Mouse (Mus musculus) heart, embryonic 14.5 days (tissue): ENCODE measurements around the gene Gm11559. TPM values are rescaled to one million over a fixed set of nuclear protein-coding genes. Genes with fewer than 3 reads are reported as not detected.
"Not testable (repeated sequence)": the region's sequence is repeated elsewhere in the genome, so short reads cannot be mapped to it uniquely, and the experiment has no call there.

Source experiments
- ATAC-seq: fragments of 200-750 bp; cut with Nextera tagmentation; 2 replicates; pipeline ENCODE4 v1.8.0; 2017; ENCODE audit warnings: low read depth, moderate TSS enrichment; ENCODE audit not compliant: insufficient number of reproducible peaks, insufficient read depth, low FRiP score
- H3K27ac ChIP-seq, 2 experiments: fragments of 200-500 bp in 1 of 2; fragments of 300-500 bp in 1 of 2; sonication (generic) in 1 of 2; replicated peaks in 1 of 2; 2 replicates each; pipeline ENCODE4 v1.5.1; 2012 to 2014; ENCODE audit warnings: low read depth in 2 of 2, low read length in 2 of 2, control low read depth in 1 of 2, mild to moderate bottlenecking in 1 of 2, mixed read lengths in 1 of 2; ENCODE audit not compliant: control insufficient read depth in 1 of 2, insufficient read depth in 1 of 2
- H3K27me3 ChIP-seq: fragments of 300-500 bp; sonication (generic); 2 replicates; pipeline ENCODE4 v1.6.1; 2014; ENCODE audit warnings: mild to moderate bottlenecking, low read length, control low read depth; ENCODE audit not compliant: control insufficient read depth, insufficient read depth
- H3K36me3 ChIP-seq: fragments of 300-500 bp; sonication (generic); 2 replicates; pipeline ENCODE4 v1.6.1; 2014; ENCODE audit warnings: mild to moderate bottlenecking, control low read depth, low read length, mixed read lengths; ENCODE audit not compliant: control insufficient read depth, insufficient read depth
- H3K4me1 ChIP-seq, 2 experiments: fragments of 200-500 bp in 1 of 2; fragments of 300-500 bp in 1 of 2; sonication (generic) in 1 of 2; 2 replicates each; pipeline ENCODE4 v1.6.1; 2012 to 2014; ENCODE audit warnings: low read length in 2 of 2, control low read depth in 1 of 2, mixed read lengths in 1 of 2; ENCODE audit not compliant: control insufficient read depth in 2 of 2, insufficient read depth in 2 of 2
- H3K4me2 ChIP-seq: fragments of 300-500 bp; sonication (generic); 2 replicates; pipeline ENCODE4 v1.6.1; 2014; ENCODE audit warnings: mild to moderate bottlenecking, low read length
- H3K4me3 ChIP-seq, 2 experiments: fragments of 200-500 bp in 1 of 2; fragments of 300-500 bp in 1 of 2; sonication (generic) in 1 of 2; 2 replicates each; pipeline ENCODE4 v1.5.1; 2012 to 2014; ENCODE audit warnings: low read length in 2 of 2, mild to moderate bottlenecking in 2 of 2, control low read depth in 1 of 2, low read depth in 1 of 2, moderate library complexity in 1 of 2; ENCODE audit not compliant: control insufficient read depth in 1 of 2, insufficient read depth in 1 of 2
- H3K9ac ChIP-seq: fragments of 300-500 bp; sonication (generic); 2 replicates; pipeline ENCODE4 v1.6.1; 2014; ENCODE audit warnings: mild to moderate bottlenecking, low read length
- H3K9me3 ChIP-seq: fragments of 300-500 bp; sonication (generic); 2 replicates; pipeline ENCODE4 v1.6.1; 2016; ENCODE audit warnings: low read length, control low read depth; ENCODE audit not compliant: control insufficient read depth
- WGBS: fragments of 180-500 bp; shearing (Covaris S2); extraction: QIAGEN DNeasy Blood & Tissue Kit; methylation state at CpG from one replicate; pipeline ENCODE4 v1.1.7; 2014; 5-methylcytosine and 5-hydroxymethylcytosine counted together
- polyA plus RNA-seq: library from polyadenylated mRNA; unstranded; fragments of >200 nt; fragmentation: Nextera tagmentation; extraction: Ambion mirVana; gene quantifications from 2 replicates; pipeline ENCODE4 v1.2.1, GENCODE M21; 2014

The Gm11559 gene
- polyA plus RNA-seq, 1 experiment from 2014 or later, result not detected

DNA sequence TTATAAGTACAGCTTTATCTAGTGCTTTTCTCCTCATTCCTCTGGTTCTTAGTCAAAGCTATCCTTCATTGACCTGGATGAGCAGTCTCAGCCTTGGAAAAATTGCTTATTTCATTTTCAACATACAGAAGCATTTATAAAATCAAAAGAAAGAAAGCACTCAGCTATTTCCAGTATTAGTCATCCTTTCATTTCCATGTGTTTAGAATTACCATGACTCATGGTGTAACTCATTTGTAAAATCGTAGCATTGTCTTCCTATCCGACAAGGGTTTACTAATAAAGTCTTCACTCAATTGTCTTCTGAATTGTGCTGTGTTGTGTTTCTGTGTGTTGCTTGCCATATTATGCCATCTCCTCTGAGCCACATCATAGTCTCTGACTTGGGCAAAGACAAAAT, 5.5 kb upstream of the Gm11559 start:
- no peaks in the 10 kb centered on the region for H3K9me3 ChIP-seq
- ATAC-seq, result no peak
- no peak overlapping the region for H3K4me2 ChIP-seq
- 81% methylated on average over 2 of the region's 2 CpGs for WGBS
- no peaks in the 10 kb centered on the region for H3K36me3 ChIP-seq
- H3K9ac ChIP-seq, result no peak overlapping the region
- H3K4me3 ChIP-seq, result no peak overlapping the region
- no peaks in the 10 kb centered on the region for H3K27me3 ChIP-seq
- no peaks in the 10 kb centered on the region for H3K4me1 ChIP-seq
- no peak overlapping the region for H3K27ac ChIP-seq

DNA sequence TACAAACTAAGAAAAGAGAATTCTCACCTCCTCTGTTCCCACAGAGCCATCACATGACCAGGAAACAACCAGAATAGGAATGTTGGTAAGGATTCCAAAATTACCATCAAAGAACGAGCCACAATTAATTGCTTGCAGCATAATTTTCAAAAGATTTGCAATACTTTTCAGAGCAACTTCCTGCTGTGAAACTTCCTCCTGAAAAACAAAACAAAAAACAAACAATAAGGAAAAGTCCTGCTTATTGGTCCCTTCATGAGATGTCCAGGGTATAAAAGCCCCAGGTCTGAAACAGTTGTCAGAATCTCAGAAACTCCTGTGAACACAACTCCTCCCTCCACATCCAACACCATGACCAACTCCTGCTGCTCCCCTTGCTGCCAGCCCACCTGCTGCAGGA, 8.8 kb downstream of the Gm11559 start, which contains the start of gene Krtap9-1:
Gene Krtap9-1 (plus strand): TSS at position 301 of the 400 bp plus-strand sequence.
- H3K9ac ChIP-seq, ATAC-seq, H3K36me3 ChIP-seq, H3K9me3 ChIP-seq, H3K4me3 ChIP-seq, H3K27ac ChIP-seq, H3K27me3 ChIP-seq, H3K4me2 ChIP-seq, H3K4me1 ChIP-seq: not testable (repeated sequence)
- WGBS, result 67% methylated on average over 1 of the region's 1 CpGs

DNA sequence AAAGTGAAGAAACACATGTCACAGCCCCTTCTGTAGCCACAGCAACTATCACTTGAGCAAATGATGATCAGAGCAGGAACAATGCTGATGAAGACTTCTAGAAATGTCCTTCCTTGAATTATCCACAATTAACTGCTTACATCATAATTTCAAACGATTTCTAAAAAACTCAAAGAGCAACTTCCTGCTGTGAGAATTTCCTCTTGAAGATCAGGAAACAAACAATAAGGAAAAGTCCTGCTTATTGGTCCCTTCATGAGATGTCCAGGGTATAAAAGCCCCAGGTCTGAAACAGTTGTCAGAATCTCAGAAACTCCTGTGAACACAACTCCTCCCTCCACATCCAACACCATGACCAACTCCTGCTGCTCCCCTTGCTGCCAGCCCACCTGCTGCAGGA, 14.6 kb downstream of the Gm11559 start, which contains the start of gene Gm11567:
Gene Gm11567 (plus strand): TSS at position 301 of the 400 bp plus-strand sequence.
- not testable (repeated sequence) for H3K4me2 ChIP-seq, H3K36me3 ChIP-seq, H3K9ac ChIP-seq, H3K27me3 ChIP-seq, H3K4me1 ChIP-seq, H3K9me3 ChIP-seq, H3K27ac ChIP-seq, H3K4me3 ChIP-seq, ATAC-seq
- 36% methylated on average over 1 of the region's 1 CpGs for WGBS

DNA sequence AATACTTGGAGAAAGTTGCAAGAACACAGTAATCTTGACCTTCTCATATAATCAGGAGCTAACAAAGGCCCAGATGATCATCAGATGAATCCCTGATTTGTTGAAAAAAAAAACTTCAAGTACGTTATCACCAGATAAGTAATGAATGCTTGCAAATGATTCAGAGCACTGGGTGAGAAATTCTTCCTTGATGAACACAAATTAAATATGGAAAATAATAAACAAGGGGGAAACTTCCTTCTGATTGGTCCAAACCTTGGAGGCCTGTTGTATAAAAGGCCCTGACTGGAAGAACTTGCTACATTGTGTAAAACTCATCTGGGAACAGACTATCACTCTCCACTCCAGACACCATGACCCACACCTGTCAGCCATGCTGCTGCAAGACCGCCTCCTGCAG, 43.3 kb downstream of the Gm11559 start, which contains the start of gene Krtap31-1:
Gene Krtap31-1 (plus strand): TSS at position 301 of the 400 bp plus-strand sequence.
- Histone ChIP-seq H3K4me1 (no peaks in the 10 kb centered on the region), H3K9me3 (no peaks in the 10 kb centered on the region), H3K4me3 (no peak within 1 kb of the TSS), H3K27me3 (no peaks in the 10 kb centered on the region), H3K9ac (no peak within 1 kb of the TSS), H3K4me2 (no peak within 1 kb of the TSS), H3K27ac (no peak within 1 kb of the TSS), H3K36me3 (no peaks in the 10 kb centered on the region)
- WGBS, result 76% methylated on average over 2 of the region's 2 CpGs
- ATAC-seq, result no peak

DNA sequence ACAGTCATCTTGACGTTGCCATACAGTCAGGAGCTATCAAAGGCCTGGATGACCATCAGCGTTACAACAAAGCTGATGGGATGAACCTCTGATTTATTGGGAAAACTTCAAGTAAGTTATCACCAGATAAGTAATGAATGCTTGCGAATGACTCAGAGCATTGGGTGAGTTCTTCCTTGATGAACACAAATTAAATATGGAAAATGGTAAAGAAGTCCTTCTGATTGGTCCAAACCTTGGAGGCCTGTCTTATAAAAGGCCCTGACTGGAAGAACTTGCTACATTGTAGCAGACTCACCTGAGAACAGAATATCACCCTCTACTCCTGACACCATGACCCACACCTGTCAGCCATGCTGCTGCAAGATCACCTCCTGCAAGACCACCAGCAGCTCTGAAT, 50.2 kb downstream of the Gm11559 start, which contains the start of gene Gm11565:
Gene Gm11565 (plus strand): TSS at position 301 of the 400 bp plus-strand sequence.
- Histone ChIP-seq H3K27me3 (no peaks in the 10 kb centered on the region), H3K4me2 (no peak within 1 kb of the TSS), H3K9me3 (no peaks in the 10 kb centered on the region), H3K9ac (no peak within 1 kb of the TSS), H3K27ac (no peak within 1 kb of the TSS), H3K4me1 (no peaks in the 10 kb centered on the region), H3K4me3 (no peak within 1 kb of the TSS), H3K36me3 (no peaks in the 10 kb centered on the region)
- ATAC-seq, result no peak
- 87% methylated on average over 3 of the region's 3 CpGs for WGBS

Other genes starting within 250 kb of the Gm11559 start
- gene Krtap2-4, start 249.6 kb upstream of the Gm11559 start, polyA plus RNA-seq, result not detected in 2 replicates
- not detected in 2 replicates for gene Gm11562, start 244.0 kb upstream of the Gm11559 start, polyA plus RNA-seq
- gene Krtap4-1, start 236.2 kb upstream of the Gm11559 start, polyA plus RNA-seq, result not detected in 2 replicates
- gene Krtap4-2, start 229.4 kb upstream of the Gm11559 start, polyA plus RNA-seq, result not detected in 2 replicates
- gene Krtap4-7, start 220.4 kb upstream of the Gm11559 start, polyA plus RNA-seq, result not detected in 2 replicates
- gene Gm11555, start 214.2 kb upstream of the Gm11559 start, polyA plus RNA-seq, result not detected in 2 replicates
- gene Gm11563, start 205.5 kb upstream of the Gm11559 start, polyA plus RNA-seq, result not detected in 2 replicates
- not detected in 2 replicates for gene Krtap4-6, start 198.5 kb upstream of the Gm11559 start, polyA plus RNA-seq
- not detected in 2 replicates for gene Gm14190, start 173.7 kb upstream of the Gm11559 start, polyA plus RNA-seq
- gene Gm14180, start 130.2 kb upstream of the Gm11559 start, polyA plus RNA-seq, result not detected in 2 replicates
- not detected in 2 replicates for gene Gm11595, start 91.6 kb upstream of the Gm11559 start, polyA plus RNA-seq
- gene Krtap4-8, start 83.8 kb upstream of the Gm11559 start, polyA plus RNA-seq, result not detected in 2 replicates
- gene Krtap4-9, start 79.3 kb upstream of the Gm11559 start, polyA plus RNA-seq, result not detected in 2 replicates
- gene Gm11596, start 71.0 kb upstream of the Gm11559 start, polyA plus RNA-seq, result not detected in 2 replicates
- gene Gm11569, start 65.5 kb upstream of the Gm11559 start, polyA plus RNA-seq, result not detected in 2 replicates
- not detected in 2 replicates for gene Gm11554, start 60.0 kb upstream of the Gm11559 start, polyA plus RNA-seq
- gene Krtap4-13, start 54.6 kb upstream of the Gm11559 start, polyA plus RNA-seq, result not detected in 2 replicates
- not detected in 2 replicates for gene Gm11564, start 48.8 kb upstream of the Gm11559 start, polyA plus RNA-seq
- not detected in 2 replicates for gene 2300003K06Rik, start 26.4 kb upstream of the Gm11559 start, polyA plus RNA-seq
- gene Krtap4-16, start 12.9 kb upstream of the Gm11559 start, polyA plus RNA-seq, result not detected in 2 replicates
- gene Gm11568, start 6.6 kb upstream of the Gm11559 start, polyA plus RNA-seq, result not detected in 2 replicates
- not detected in 2 replicates for gene Krtap9-1, start 8.9 kb downstream of the Gm11559 start, polyA plus RNA-seq
- not detected in 2 replicates for gene Gm11567, start 14.7 kb downstream of the Gm11559 start, polyA plus RNA-seq
- not detected in 2 replicates for gene Krtap31-1, start 43.4 kb downstream of the Gm11559 start, polyA plus RNA-seq
- not detected in 2 replicates for gene Gm11565, start 50.3 kb downstream of the Gm11559 start, polyA plus RNA-seq
- not detected in 2 replicates for gene Krtap31-2, start 71.8 kb downstream of the Gm11559 start, polyA plus RNA-seq
- gene Krtap9-5, start 84.0 kb downstream of the Gm11559 start, polyA plus RNA-seq, result not detected in 2 replicates
- not detected in 2 replicates for gene Krtap29-1, start 114.6 kb downstream of the Gm11559 start, polyA plus RNA-seq
- not detected in 2 replicates for gene Krtap16-1, start 122.1 kb downstream of the Gm11559 start, polyA plus RNA-seq
- gene Krtap17-1, start 129.5 kb downstream of the Gm11559 start, polyA plus RNA-seq, result not detected in 2 replicates
- not detected in 2 replicates for gene Krt33a, start 151.7 kb downstream of the Gm11559 start, polyA plus RNA-seq
- gene Krt33b, start 165.4 kb downstream of the Gm11559 start, polyA plus RNA-seq, result not detected in 2 replicates
- not detected in 2 replicates for gene Krt34, start 177.1 kb downstream of the Gm11559 start, polyA plus RNA-seq
- gene Krt31, start 186.1 kb downstream of the Gm11559 start, polyA plus RNA-seq, result not detected in 2 replicates
- not detected in 2 replicates for gene Krt32, start 223.8 kb downstream of the Gm11559 start, polyA plus RNA-seq
- gene Krt35, start 231.8 kb downstream of the Gm11559 start, polyA plus RNA-seq, result not detected in 2 replicates
- not detected in 2 replicates for gene Krt36, start 241.2 kb downstream of the Gm11559 start, polyA plus RNA-seq